Mouse (Mus musculus): Measurements from ENCODE around the gene Slamf1.

- TF ChIP-seq CTCF (conservative IDR thresholded peaks at IDR 0.05; ENCODE audit: low read length), result no peak
- TF ChIP-seq NANOG (IDR thresholded peaks at IDR 0.05; ENCODE audit: borderline replicate concordance, low read length), result no peak
- TF ChIP-seq POU5F1 (IDR thresholded peaks at IDR 0.05; ENCODE audit: borderline replicate concordance, low read length), result no peak
These were observed 50.1 kb downstream of the Slamf1 start for GRCm38 (mm10) chr1:171816991-171817390.
